Mouse (Mus musculus): ENCODE measurements around the gene Ttyh3. TPM values are rescaled to one million over a fixed set of nuclear protein-coding genes. Genes with fewer than 3 reads are reported as not detected.

Gene Ttyh3
- polyA plus RNA-seq, 1 experiment, result 46.0 TPM

GRCm38 (mm10) chr5:140624961-140625360 lies 23.9 kb downstream of the Ttyh3 start:
- H3K36me3 ChIP-seq (ENCODE audit: control insufficient read depth, insufficient read depth), result peaks cover 7% of the 10 kb centered on the region
- no peaks in the 10 kb centered on the region for H3K27me3 ChIP-seq (ENCODE audit: control insufficient read depth, insufficient read depth, insufficient read length)
- no peak overlapping the region for H3ac ChIP-seq (ENCODE audit: control insufficient read depth, insufficient read length, low read depth)
- H3K79me3 ChIP-seq (ENCODE audit: low read depth), result no peaks in the 10 kb centered on the region
- no peak overlapping the region for H3K4me3 ChIP-seq (ENCODE audit: insufficient read depth, poor library complexity, severe bottlenecking)
- TF ChIP-seq CTCF (IDR thresholded peaks at IDR 0.05; ENCODE audit: control insufficient read depth, insufficient read depth, insufficient read length), result no peak
- no peak for TF ChIP-seq MYOG (IDR thresholded peaks at IDR 0.05; ENCODE audit: control insufficient read depth, extremely low read depth, insufficient read length)
- TF ChIP-seq MYOD1 (IDR thresholded peaks at IDR 0.05; ENCODE audit: control insufficient read depth, insufficient read length, low read depth), result no peak
- no peak for TF ChIP-seq CEBPB (IDR thresholded peaks at IDR 0.05; ENCODE audit: low read depth)
- no peak for TF ChIP-seq USF1 (IDR thresholded peaks at IDR 0.05; ENCODE audit: low read depth)
- no peak for TF ChIP-seq FOSL1 (IDR thresholded peaks at IDR 0.05; ENCODE audit: insufficient read depth, low read length, poor library complexity, severe bottlenecking)
- TF ChIP-seq MAX (IDR thresholded peaks at IDR 0.05), result no peak
- H3K79me2 ChIP-seq (ENCODE audit: control insufficient read depth, insufficient read depth), result no peaks in the 10 kb centered on the region

- H3K36me3 ChIP-seq (ENCODE audit: control insufficient read depth, insufficient read depth), result peaks cover 7% of the 10 kb centered on the region
- no peaks in the 10 kb centered on the region for H3K79me3 ChIP-seq (ENCODE audit: low read depth)
- no peak overlapping the region for H3ac ChIP-seq (ENCODE audit: control insufficient read depth, insufficient read length, low read depth)
- TF ChIP-seq CEBPB (IDR thresholded peaks at IDR 0.05; ENCODE audit: low read depth) (no peak), MAX (IDR thresholded peaks at IDR 0.05) (no peak), CTCF (IDR thresholded peaks at IDR 0.05; ENCODE audit: control insufficient read depth, insufficient read depth, insufficient read length) (no peak), MYOD1 (IDR thresholded peaks at IDR 0.05; ENCODE audit: control insufficient read depth, insufficient read length, low read depth) (no peak), FOSL1 (IDR thresholded peaks at IDR 0.05; ENCODE audit: insufficient read depth, low read length, poor library complexity, severe bottlenecking) (no peak), USF1 (IDR thresholded peaks at IDR 0.05; ENCODE audit: low read depth) (no peak), MYOG (IDR thresholded peaks at IDR 0.05; ENCODE audit: control insufficient read depth, extremely low read depth, insufficient read length) (no peak)
- no peaks in the 10 kb centered on the region for H3K79me2 ChIP-seq (ENCODE audit: control insufficient read depth, insufficient read depth)
- H3K4me3 ChIP-seq (ENCODE audit: insufficient read depth, poor library complexity, severe bottlenecking), result no peak overlapping the region
- no peaks in the 10 kb centered on the region for H3K27me3 ChIP-seq (ENCODE audit: control insufficient read depth, insufficient read depth, insufficient read length)
These were observed 24.6 kb downstream of the Ttyh3 start for GRCm38 (mm10) chr5:140624238-140624637.

GRCm38 (mm10) chr5:140623791-140624190 lies 25.0 kb downstream of the Ttyh3 start:
- H3ac ChIP-seq (ENCODE audit: control insufficient read depth, insufficient read length, low read depth), result no peak overlapping the region
- no peaks in the 10 kb centered on the region for H3K79me2 ChIP-seq (ENCODE audit: control insufficient read depth, insufficient read depth)
- H3K4me3 ChIP-seq (ENCODE audit: insufficient read depth, poor library complexity, severe bottlenecking), result no peak overlapping the region
- TF ChIP-seq CEBPB (IDR thresholded peaks at IDR 0.05; ENCODE audit: low read depth) (no peak), FOSL1 (IDR thresholded peaks at IDR 0.05; ENCODE audit: insufficient read depth, low read length, poor library complexity, severe bottlenecking) (no peak), MYOG (IDR thresholded peaks at IDR 0.05; ENCODE audit: control insufficient read depth, extremely low read depth, insufficient read length) (no peak), CTCF (IDR thresholded peaks at IDR 0.05; ENCODE audit: control insufficient read depth, insufficient read depth, insufficient read length) (no peak), MYOD1 (IDR thresholded peaks at IDR 0.05; ENCODE audit: control insufficient read depth, insufficient read length, low read depth) (no peak), MAX (IDR thresholded peaks at IDR 0.05) (no peak), USF1 (IDR thresholded peaks at IDR 0.05; ENCODE audit: low read depth) (no peak)
- no peaks in the 10 kb centered on the region for H3K79me3 ChIP-seq (ENCODE audit: low read depth)
- no peaks in the 10 kb centered on the region for H3K27me3 ChIP-seq (ENCODE audit: control insufficient read depth, insufficient read depth, insufficient read length)
- peaks cover 7% of the 10 kb centered on the region for H3K36me3 ChIP-seq (ENCODE audit: control insufficient read depth, insufficient read depth)

GRCm38 (mm10) chr5:140622978-140623670 lies 25.7 kb downstream of the Ttyh3 start:
- H3K4me3 ChIP-seq (ENCODE audit: insufficient read depth, poor library complexity, severe bottlenecking), result no peak overlapping the region
- TF ChIP-seq CTCF (IDR thresholded peaks at IDR 0.05; ENCODE audit: control insufficient read depth, insufficient read depth, insufficient read length) (no peak), MAX (IDR thresholded peaks at IDR 0.05) (no peak), MYOD1 (IDR thresholded peaks at IDR 0.05; ENCODE audit: control insufficient read depth, insufficient read length, low read depth) (no peak), USF1 (IDR thresholded peaks at IDR 0.05; ENCODE audit: low read depth) (no peak), FOSL1 (IDR thresholded peaks at IDR 0.05; ENCODE audit: insufficient read depth, low read length, poor library complexity, severe bottlenecking) (no peak), CEBPB (IDR thresholded peaks at IDR 0.05; ENCODE audit: low read depth) (no peak), MYOG (IDR thresholded peaks at IDR 0.05; ENCODE audit: control insufficient read depth, extremely low read depth, insufficient read length) (no peak)
- no peaks in the 10 kb centered on the region for H3K79me2 ChIP-seq (ENCODE audit: control insufficient read depth, insufficient read depth)
- no peaks in the 10 kb centered on the region for H3K27me3 ChIP-seq (ENCODE audit: control insufficient read depth, insufficient read depth, insufficient read length)
- no peak overlapping the region for H3ac ChIP-seq (ENCODE audit: control insufficient read depth, insufficient read length, low read depth)
- H3K79me3 ChIP-seq (ENCODE audit: low read depth), result no peaks in the 10 kb centered on the region
- peaks cover 7% of the 10 kb centered on the region for H3K36me3 ChIP-seq (ENCODE audit: control insufficient read depth, insufficient read depth)

- H3K4me3 ChIP-seq (ENCODE audit: insufficient read depth, poor library complexity, severe bottlenecking), result no peak overlapping the region
- H3K27me3 ChIP-seq (ENCODE audit: control insufficient read depth, insufficient read depth, insufficient read length), result no peaks in the 10 kb centered on the region
- H3K36me3 ChIP-seq (ENCODE audit: control insufficient read depth, insufficient read depth), result peaks cover under 1% of the 10 kb centered on the region
- TF ChIP-seq CTCF (IDR thresholded peaks at IDR 0.05; ENCODE audit: control insufficient read depth, insufficient read depth, insufficient read length) (no peak), FOSL1 (IDR thresholded peaks at IDR 0.05; ENCODE audit: insufficient read depth, low read length, poor library complexity, severe bottlenecking) (no peak), MYOG (IDR thresholded peaks at IDR 0.05; ENCODE audit: control insufficient read depth, extremely low read depth, insufficient read length) (no peak), MAX (IDR thresholded peaks at IDR 0.05) (no peak), CEBPB (IDR thresholded peaks at IDR 0.05; ENCODE audit: low read depth) (no peak), USF1 (IDR thresholded peaks at IDR 0.05; ENCODE audit: low read depth) (no peak), MYOD1 (IDR thresholded peaks at IDR 0.05; ENCODE audit: control insufficient read depth, insufficient read length, low read depth) (no peak)
- no peaks in the 10 kb centered on the region for H3K79me2 ChIP-seq (ENCODE audit: control insufficient read depth, insufficient read depth)
- no peak overlapping the region for H3ac ChIP-seq (ENCODE audit: control insufficient read depth, insufficient read length, low read depth)
- no peaks in the 10 kb centered on the region for H3K79me3 ChIP-seq (ENCODE audit: low read depth)
These were observed 27.3 kb downstream of the Ttyh3 start for GRCm38 (mm10) chr5:140621517-140621916.
